Mouse (Mus musculus) embryonic facial prominence, embryonic 11.5 days (tissue): ENCODE data around the gene Rab40b. TPM values are rescaled to one million over a fixed set of nuclear protein-coding genes. Genes with fewer than 3 reads are reported as not detected.

Experiments
- ATAC-seq: fragments of 200-750 bp; cut with Nextera tagmentation; replicated peaks from 2 replicates; pipeline ENCODE4 v1.8.0; 2017; ENCODE audit warnings: low read depth; ENCODE audit not compliant: insufficient number of reproducible peaks, low FRiP score, low TSS enrichment
- DNase-seq: peaks from one replicate; pipeline ENCODE4 v3.0.0-alpha.2; 2015; ENCODE audit warnings: low spot score
- H3K27ac ChIP-seq: fragments of 300-500 bp; sonication (generic); replicated peaks from 2 replicates; pipeline ENCODE4 v1.5.1; 2014; ENCODE audit warnings: mild to moderate bottlenecking, low read depth, low read length, control low read depth
- H3K27me3 ChIP-seq: fragments of 300-500 bp; sonication (generic); 2 replicates; pipeline ENCODE4 v1.6.1; 2014; ENCODE audit warnings: mild to moderate bottlenecking, low read length, moderate library complexity, mixed read lengths; ENCODE audit not compliant: control insufficient read depth, insufficient read depth
- H3K36me3 ChIP-seq: fragments of 300-500 bp; sonication (generic); replicated peaks from 2 replicates; pipeline ENCODE4 v1.6.1; 2014; ENCODE audit warnings: low read depth, mild to moderate bottlenecking, low read length, moderate library complexity, mixed read lengths; ENCODE audit not compliant: control insufficient read depth, insufficient read depth
- H3K4me1 ChIP-seq: fragments of 300-500 bp; sonication (generic); 2 replicates; pipeline ENCODE4 v1.6.1; 2014; ENCODE audit warnings: low read length, mixed read lengths; ENCODE audit not compliant: control insufficient read depth, insufficient read depth
- H3K4me2 ChIP-seq: fragments of 300-500 bp; sonication (generic); 2 replicates; pipeline ENCODE4 v1.6.1; 2014; ENCODE audit warnings: low read depth, mild to moderate bottlenecking, control low read depth, low read length, moderate library complexity
- H3K4me3 ChIP-seq: fragments of 300-500 bp; sonication (generic); 2 replicates; pipeline ENCODE4 v1.5.1; 2014; ENCODE audit warnings: low read depth, low read length, control low read depth
- H3K9ac ChIP-seq: fragments of 300-500 bp; sonication (generic); replicated peaks from 2 replicates; pipeline ENCODE4 v1.6.1; 2014; ENCODE audit warnings: mild to moderate bottlenecking, control low read depth, low read length
- H3K9me3 ChIP-seq: fragments of 300-500 bp; sonication (generic); replicated peaks from 2 replicates; pipeline ENCODE4 v1.6.1; 2016; ENCODE audit warnings: mild to moderate bottlenecking, low read length, inconsistent platforms, mixed read lengths; ENCODE audit not compliant: control insufficient read depth
- WGBS: fragments of 180-500 bp; shearing (Covaris S2); extraction: QIAGEN DNeasy Blood & Tissue Kit; methylation state at CpG from one replicate; pipeline ENCODE4 v1.1.7; 2014; 5-methylcytosine and 5-hydroxymethylcytosine counted together
- polyA plus RNA-seq: library from polyadenylated mRNA; unstranded; fragments of >200 nt; fragmentation: Nextera tagmentation; extraction: Ambion mirVana; gene quantifications from 2 replicates; pipeline ENCODE4 v1.2.1, GENCODE M21; 2014

Gene Rab40b
- polyA plus RNA-seq, 1 experiment from 2014 or later = 4.9 TPM

- Histone ChIP-seq H3K9me3 (no peaks in the 10 kb centered on the region), H3K27me3 (no peaks in the 10 kb centered on the region), H3K36me3 (no peaks in the 10 kb centered on the region), H3K4me1 (no peaks in the 10 kb centered on the region), H3K4me2 (no peak overlapping the region), H3K27ac (no peak overlapping the region), H3K4me3 (no peak overlapping the region), H3K9ac (no peak overlapping the region)
- 73% methylated on average over 2 of the region's 2 CpGs for WGBS
- ATAC-seq (no peak), DNase-seq (no peak)
These were observed 30.9 kb upstream of the Rab40b start for GRCm38 (mm10) chr11:121418932-121419331.

DNA sequence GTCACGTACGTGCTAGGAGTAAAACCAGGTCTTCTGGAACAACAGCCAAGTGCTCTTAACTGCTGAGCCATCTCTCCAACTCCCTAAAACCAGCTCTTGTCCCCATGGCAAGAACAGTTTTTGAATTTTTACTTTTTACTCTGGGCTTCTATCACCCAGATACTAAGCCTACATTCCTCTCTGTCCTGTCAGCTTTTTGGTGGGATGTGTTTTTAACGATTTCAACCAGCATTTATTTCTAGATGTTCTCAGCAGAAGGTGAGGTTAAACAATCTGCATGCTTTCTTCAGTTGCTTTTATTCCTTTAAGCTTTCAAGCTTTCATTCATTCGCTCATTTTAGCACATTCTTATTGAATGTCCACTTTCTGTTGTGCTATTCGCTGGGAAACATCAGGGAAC lies 29.9 kb upstream of the Rab40b start:
- H3K27ac ChIP-seq = no peak overlapping the region
- DNase-seq (no peak), ATAC-seq (no peak)
- WGBS = 86% methylated on average over 5 of the region's 5 CpGs
- H3K27me3 ChIP-seq = no peaks in the 10 kb centered on the region
- no peak overlapping the region for H3K4me3 ChIP-seq
- no peaks in the 10 kb centered on the region for H3K4me1 ChIP-seq
- no peaks in the 10 kb centered on the region for H3K9me3 ChIP-seq
- no peaks in the 10 kb centered on the region for H3K36me3 ChIP-seq
- H3K4me2 ChIP-seq = no peak overlapping the region
- no peak overlapping the region for H3K9ac ChIP-seq

DNA sequence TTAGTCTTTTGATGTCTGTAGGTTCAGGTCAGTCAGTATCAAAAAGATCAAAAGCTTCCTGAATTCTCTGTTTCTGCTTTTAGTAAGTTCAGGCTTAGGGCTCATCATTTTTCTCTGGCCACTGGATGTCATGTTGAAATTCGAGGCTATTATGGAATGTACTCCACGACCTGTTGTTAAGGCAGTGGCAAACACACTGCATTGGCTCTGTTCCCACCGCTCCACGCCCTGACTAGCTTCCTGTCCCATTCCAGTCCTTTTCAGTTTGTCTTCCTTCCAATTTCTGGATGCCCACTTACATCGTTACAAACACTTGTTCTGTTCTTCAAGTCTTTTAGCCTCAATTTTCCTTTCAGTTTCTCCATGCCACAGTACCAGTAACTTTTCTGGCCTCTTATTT lies 27.3 kb upstream of the Rab40b start:
- no peak overlapping the region for H3K4me2 ChIP-seq
- H3K9me3 ChIP-seq = no peaks in the 10 kb centered on the region
- no peak for DNase-seq
- no peaks in the 10 kb centered on the region for H3K27me3 ChIP-seq
- ATAC-seq = no peak
- no peaks in the 10 kb centered on the region for H3K4me1 ChIP-seq
- H3K36me3 ChIP-seq = no peaks in the 10 kb centered on the region
- no peak overlapping the region for H3K4me3 ChIP-seq
- no peak overlapping the region for H3K27ac ChIP-seq
- WGBS = 78% methylated on average over 5 of the region's 5 CpGs
- H3K9ac ChIP-seq = no peak overlapping the region

- DNase-seq (no peak), ATAC-seq (no peak)
- H3K4me2 ChIP-seq = no peak overlapping the region
- no peak overlapping the region for H3K9ac ChIP-seq
- no peaks in the 10 kb centered on the region for H3K9me3 ChIP-seq
- H3K4me1 ChIP-seq = no peaks in the 10 kb centered on the region
- no peak overlapping the region for H3K27ac ChIP-seq
- no peaks in the 10 kb centered on the region for H3K27me3 ChIP-seq
- WGBS = 85% methylated on average over 5 of the region's 5 CpGs
- H3K4me3 ChIP-seq = no peak overlapping the region
- H3K36me3 ChIP-seq = no peaks in the 10 kb centered on the region
These were observed 26.7 kb upstream of the Rab40b start for GRCm38 (mm10) chr11:121414762-121415161.

- H3K4me2 ChIP-seq = no peak overlapping the region
- no peak overlapping the region for H3K4me3 ChIP-seq
- no peak overlapping the region for H3K9ac ChIP-seq
- no peaks in the 10 kb centered on the region for H3K9me3 ChIP-seq
- DNase-seq = no peak
- ATAC-seq = no peak
- WGBS = 70% methylated on average over 3 of the region's 3 CpGs
- no peaks in the 10 kb centered on the region for H3K36me3 ChIP-seq
- no peak overlapping the region for H3K27ac ChIP-seq
- no peaks in the 10 kb centered on the region for H3K27me3 ChIP-seq
- H3K4me1 ChIP-seq = no peaks in the 10 kb centered on the region
These were observed 19.5 kb upstream of the Rab40b start for GRCm38 (mm10) chr11:121407366-121408155.

DNA sequence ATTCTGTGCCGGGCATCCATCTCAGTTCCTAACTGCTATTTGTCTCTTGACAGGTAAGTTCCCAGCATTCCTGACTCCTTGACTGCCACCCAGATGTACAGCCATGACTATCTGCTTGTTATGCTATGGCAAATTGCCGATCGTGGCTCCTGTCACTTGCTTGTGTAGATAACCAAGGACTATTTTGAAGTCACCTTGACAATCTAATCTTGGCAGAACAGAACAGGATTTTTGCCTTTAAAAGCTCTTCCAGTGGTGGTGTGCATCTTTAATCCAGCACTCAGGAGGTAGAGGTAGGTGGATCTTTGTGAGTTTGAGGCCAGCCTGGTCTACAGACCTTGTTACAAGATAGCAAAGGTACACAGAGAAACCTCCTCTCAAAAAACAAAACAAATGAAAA lies 4.4 kb upstream of the Rab40b start:
- Histone ChIP-seq H3K36me3 (no peaks in the 10 kb centered on the region), H3K4me3 (no peak overlapping the region), H3K27me3 (no peaks in the 10 kb centered on the region), H3K9me3 (no peaks in the 10 kb centered on the region), H3K4me2 (no peak overlapping the region), H3K27ac (no peak overlapping the region), H3K9ac (no peak overlapping the region), H3K4me1 (no peaks in the 10 kb centered on the region; the same call in 1 of the 2 replicates)
- ATAC-seq = no peak
- WGBS = 91% methylated on average over 3 of the region's 3 CpGs
- no peak for DNase-seq

- WGBS = 72% methylated on average over 3 of the region's 3 CpGs
- no peak for DNase-seq
- H3K4me2 ChIP-seq = no peak overlapping the region
These were observed 2.7 kb upstream of the Rab40b start for GRCm38 (mm10) chr11:121390793-121391192.

GRCm38 (mm10) chr11:121388554-121388945 lies 499 bp upstream of the Rab40b start:
- no peaks in the 10 kb centered on the region; the same call in 1 of the 2 replicates for H3K4me1 ChIP-seq
- peak overlapping the region; percentile 61; the same call in 1 of the 2 replicates for H3K4me3 ChIP-seq
- no peak overlapping the region for H3K9ac ChIP-seq
- 13% methylated on average over 6 of the region's 6 CpGs for WGBS
- no peak overlapping the region for H3K27ac ChIP-seq
- H3K27me3 ChIP-seq = no peaks in the 10 kb centered on the region
- no peaks in the 10 kb centered on the region for H3K36me3 ChIP-seq
- no peaks in the 10 kb centered on the region for H3K9me3 ChIP-seq
- ATAC-seq = peak; percentile 45
- peak overlapping the region; percentile 95; the same call in 1 of the 2 replicates for H3K4me2 ChIP-seq
- DNase-seq = no peak

More at GRCm38 (mm10) chr11:121390793-121391192, 2.7 kb upstream of the Rab40b start:
- no peak overlapping the region for H3K27ac ChIP-seq
- H3K27me3 ChIP-seq = no peaks in the 10 kb centered on the region
- no peak overlapping the region for H3K9ac ChIP-seq
- H3K4me1 ChIP-seq = no peaks in the 10 kb centered on the region; the same call in 1 of the 2 replicates
- no peaks in the 10 kb centered on the region for H3K9me3 ChIP-seq
- ATAC-seq = no peak
- H3K36me3 ChIP-seq = no peaks in the 10 kb centered on the region
- no peak overlapping the region for H3K4me3 ChIP-seq
